Mouse (Mus musculus) sigmoid colon, adult 10 weeks (tissue): ENCODE data around the gene Ramp2. TPM values are rescaled to one million over a fixed set of nuclear protein-coding genes. Genes with fewer than 3 reads are reported as not detected.

Source experiments
- polyA plus RNA-seq: library from polyadenylated mRNA; stranded (reverse); fragments of 350-450 nt; fragmentation: Illumina TruSeq; extraction: RNeasy Lipid Tissue Mini Kit (QIAGEN cat#74804); gene quantifications from one replicate; pipeline ENCODE4 v1.2.3, GENCODE M21; 2014; ENCODE audit warnings: low read depth, low replicate concordance

The Ramp2 gene
- polyA plus RNA-seq: 4.3 TPM

DNA sequence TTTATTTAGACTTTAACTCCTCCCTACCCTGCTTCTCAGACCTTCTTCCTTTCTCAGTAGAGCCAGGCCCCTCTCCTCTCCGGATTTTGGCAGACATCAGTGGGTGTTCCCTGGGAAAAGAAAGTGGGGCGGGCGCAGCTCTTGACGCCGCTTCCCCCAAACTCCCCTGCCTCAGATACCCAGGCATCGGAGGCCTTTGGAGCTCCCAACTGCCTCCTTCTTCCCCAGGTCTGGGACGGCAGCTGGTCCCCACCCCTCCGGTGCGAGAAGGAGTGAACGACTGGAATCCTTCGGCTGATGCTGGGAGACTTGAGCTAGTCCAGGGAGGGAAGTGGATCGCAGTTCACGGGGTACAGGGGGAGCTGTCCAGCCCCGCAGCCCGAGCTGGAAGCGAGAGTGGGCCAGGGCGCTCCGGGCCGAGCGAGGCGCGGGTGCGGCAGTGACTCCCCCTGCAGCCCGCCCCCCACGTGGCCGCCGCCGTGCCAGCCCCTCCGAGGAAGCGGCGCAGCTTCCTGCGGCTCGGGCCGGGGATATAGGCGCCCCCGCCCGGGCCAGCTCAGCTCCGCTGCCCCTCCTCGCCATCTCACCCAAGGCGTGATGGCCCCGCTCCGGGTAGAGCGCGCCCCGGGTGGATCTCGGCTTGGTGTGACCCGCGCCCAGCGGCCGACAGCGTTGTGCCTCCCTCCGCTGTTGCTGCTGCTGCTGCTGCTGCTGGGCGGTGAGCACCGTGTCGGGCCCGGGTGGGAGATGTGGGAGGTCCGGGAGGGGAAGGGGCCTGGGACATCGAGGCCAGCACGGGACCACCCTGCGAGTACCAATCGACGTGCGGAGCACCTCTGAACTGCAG, at the start of gene Ramp2:
TSS of gene Ramp2 (plus strand) at position 174 of the 847 bp plus-strand sequence.

DNA sequence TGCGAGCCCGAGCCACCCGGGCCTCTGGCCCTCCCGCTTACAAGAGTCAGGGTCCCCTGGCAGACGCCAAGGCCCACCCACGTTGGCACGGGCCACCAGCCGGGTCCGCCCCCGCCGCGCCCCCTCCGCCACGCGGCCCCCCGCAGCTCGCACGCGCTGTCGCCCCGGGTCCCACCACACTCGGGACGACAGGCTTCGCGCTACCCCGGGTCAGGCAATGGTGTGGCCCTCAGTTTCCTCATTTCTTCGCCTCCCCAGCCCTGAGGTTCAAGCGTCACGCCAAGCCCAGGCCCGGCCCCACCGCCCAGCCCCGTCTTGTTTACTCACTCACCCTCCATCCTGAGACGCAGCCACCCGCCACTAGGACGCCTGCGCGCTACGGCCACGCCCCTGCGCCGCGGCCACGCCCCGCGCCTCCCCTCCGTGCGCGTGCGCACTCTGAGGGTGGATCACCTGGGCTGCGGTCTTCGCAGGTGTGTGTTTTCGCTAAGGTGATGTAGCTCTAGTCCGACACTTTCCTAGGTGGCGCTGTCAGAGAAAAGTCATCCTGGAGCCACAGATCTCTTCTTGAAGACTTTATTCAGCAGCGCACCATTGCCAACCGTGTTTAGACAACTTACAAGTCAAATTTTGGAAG, 19.6 kb upstream of the Ramp2 start, which contains the start of gene Ezh1:
TSS of gene Ezh1 (minus strand) at position 399 of the 637 bp plus-strand sequence.

DNA sequence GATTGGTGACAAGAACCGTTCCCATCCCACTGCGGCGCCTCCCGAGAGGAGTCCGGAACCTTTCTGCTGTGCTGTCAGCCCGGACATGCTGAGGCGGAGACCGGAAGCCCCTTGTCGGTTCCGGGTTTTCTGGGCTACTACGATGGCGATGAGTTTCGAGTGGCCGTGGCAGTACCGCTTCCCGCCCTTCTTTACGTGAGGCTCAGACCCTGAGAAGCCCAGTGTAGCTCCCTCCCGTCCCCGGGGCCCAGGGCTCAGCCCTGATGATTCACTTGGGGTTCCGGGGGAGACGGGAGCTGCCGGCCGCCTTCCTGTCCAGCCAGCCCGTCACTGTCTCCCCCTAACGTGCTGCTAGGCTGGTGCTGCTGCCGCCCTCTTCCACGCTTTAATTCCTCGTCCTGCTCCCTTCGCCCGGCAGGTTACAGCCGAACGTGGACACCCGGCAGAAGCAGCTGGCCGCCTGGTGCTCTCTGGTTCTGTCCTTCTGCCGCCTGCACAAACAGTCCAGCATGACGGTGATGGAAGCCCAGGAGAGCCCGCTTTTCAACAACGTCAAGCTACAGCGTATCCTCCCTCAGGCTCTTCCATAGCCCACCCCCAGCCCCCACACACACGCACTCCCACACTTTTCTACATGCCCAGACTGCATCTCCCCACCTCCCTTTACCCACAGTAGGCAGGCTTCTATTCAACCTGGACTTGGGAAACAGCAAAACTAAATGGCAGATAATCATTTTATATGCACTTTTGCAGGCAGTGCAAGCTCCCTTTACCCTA, 8.0 kb downstream of the Ramp2 start, which contains the start of gene Vps25:
TSS of gene Vps25 (plus strand) at position 95 of the 777 bp plus-strand sequence.

DNA sequence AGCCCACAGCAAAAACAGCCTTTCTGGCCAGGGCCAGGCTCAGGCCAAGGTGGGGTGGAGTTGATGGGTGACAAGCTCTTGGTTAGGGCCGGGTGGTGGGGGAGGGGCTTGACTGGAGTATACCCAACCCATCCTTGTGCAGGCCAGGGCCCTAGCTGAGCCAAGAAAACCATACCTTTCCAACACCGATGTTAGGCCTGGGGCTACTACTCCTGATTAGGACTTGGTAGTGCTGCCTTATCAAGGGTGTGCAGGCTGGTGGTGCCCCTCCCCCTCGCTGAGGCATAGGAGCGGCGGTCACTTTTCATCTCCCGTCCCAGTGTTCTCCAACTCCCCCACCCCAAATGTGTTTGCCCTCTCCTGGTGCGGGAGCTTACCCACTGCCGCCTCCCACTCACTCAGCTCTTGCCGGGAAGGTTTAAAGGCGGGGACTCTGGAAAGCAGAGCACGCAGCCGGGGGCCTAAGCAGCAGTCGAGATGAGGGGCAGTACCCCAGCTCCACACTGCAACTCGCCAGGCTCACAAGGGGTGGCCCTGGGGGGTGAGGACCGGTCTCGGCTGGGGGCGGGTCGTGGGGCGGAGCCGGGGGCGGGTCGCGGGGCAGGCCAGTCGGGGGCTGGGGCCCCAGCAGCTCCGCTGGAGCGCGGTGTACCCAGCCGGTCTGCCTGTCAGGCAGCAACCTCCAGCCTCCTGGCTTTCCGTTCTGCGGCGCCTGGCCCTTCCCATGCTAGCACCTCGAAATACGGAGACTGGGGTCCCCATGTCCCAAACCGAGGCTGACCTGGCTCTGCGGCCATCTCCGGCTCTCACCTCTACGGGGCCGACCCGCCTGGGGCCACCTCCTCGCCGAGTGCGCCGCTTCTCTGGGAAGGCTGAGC, 14.4 kb downstream of the Ramp2 start, which contains the start of gene Wnk4:
TSS of gene Wnk4 (plus strand) at position 620 of the 878 bp plus-strand sequence.

GRCm38 (mm10) chr11:101278223-101279192, 32.7 kb downstream of the Ramp2 start, which contains the start of the genes Cntd1 and Coa3:
Gene Cntd1 (plus strand): TSS chr11:101279012.
Gene Coa3 (minus strand): TSS chr11:101279114.

DNA sequence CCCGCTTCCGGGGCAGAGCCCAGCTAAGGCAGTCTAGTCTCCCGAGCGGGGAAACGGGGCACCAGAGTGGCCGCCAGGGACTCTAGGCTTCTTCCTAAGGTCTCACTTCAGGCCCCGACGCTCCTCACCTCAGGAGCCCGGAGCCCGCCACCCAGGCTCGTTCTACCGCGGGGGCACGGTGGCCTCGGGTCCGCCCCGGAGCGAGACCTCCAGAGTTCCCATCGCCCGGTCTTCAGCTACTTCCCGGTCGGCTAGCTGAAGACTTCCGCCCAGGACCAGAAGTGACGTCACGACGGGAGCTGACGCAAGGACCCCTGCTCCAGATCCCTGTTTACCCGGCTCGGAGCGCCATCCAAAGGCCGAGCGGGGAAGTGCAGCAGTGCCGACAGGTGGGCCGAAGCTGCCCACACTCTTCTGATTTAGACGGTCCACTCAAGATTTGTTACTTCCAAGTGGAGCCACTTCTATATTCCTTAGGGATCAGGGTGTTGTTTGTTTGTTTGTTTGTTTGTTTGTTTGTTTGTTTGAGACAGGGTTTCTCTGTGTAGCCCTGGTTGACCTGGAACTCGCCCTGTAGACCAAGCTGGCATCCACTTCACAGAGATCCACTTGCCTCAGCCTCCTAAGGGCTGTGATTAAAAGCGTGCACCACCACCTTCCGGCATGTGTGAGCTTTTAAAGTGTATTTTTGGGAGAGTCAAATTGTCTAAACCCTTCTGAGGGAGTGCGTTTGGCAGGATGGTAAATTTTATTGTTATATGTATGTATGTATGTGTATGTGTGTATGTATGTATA, 56.4 kb downstream of the Ramp2 start, which contains the start of gene Becn1:
TSS of gene Becn1 (minus strand) at position 283 of the 795 bp plus-strand sequence.

Other genes starting within 250 kb of the Ramp2 start
- 69.0 TPM for gene Atp6v0a1, start 236.6 kb upstream of the Ramp2 start, polyA plus RNA-seq
- gene Naglu, start 176.0 kb upstream of the Ramp2 start, polyA plus RNA-seq: 0.47 TPM
- gene Hsd17b1, start 167.6 kb upstream of the Ramp2 start, polyA plus RNA-seq: not detected
- 2.2 TPM for gene Coasy, start 163.5 kb upstream of the Ramp2 start, polyA plus RNA-seq
- 98.1 TPM for gene Mlx, start 158.8 kb upstream of the Ramp2 start, polyA plus RNA-seq
- 0.88 TPM for gene Psmc3ip, start 150.6 kb upstream of the Ramp2 start, polyA plus RNA-seq
- gene Retreg3, start 126.1 kb upstream of the Ramp2 start, polyA plus RNA-seq: 54.4 TPM
- gene Tubg1, start 126.1 kb upstream of the Ramp2 start, polyA plus RNA-seq: 0.98 TPM
- 0.25 TPM for gene Tubg2, start 90.1 kb upstream of the Ramp2 start, polyA plus RNA-seq
- gene Cntnap1, start 75.5 kb upstream of the Ramp2 start, polyA plus RNA-seq: 0.28 TPM
- gene Plekhh3, start 74.7 kb upstream of the Ramp2 start, polyA plus RNA-seq: 1.8 TPM
- not detected for gene Ccr10, start 70.6 kb upstream of the Ramp2 start, polyA plus RNA-seq
- gene Ezh1, start 19.6 kb upstream of the Ramp2 start, polyA plus RNA-seq: 48.0 TPM
- gene Vps25, start 7.7 kb downstream of the Ramp2 start, polyA plus RNA-seq: 81.9 TPM
- 1.0 TPM for gene Wnk4, start 14.5 kb downstream of the Ramp2 start, polyA plus RNA-seq
- gene Cntd1, start 33.0 kb downstream of the Ramp2 start, polyA plus RNA-seq: 8.1 TPM
- gene Coa3, start 33.1 kb downstream of the Ramp2 start, polyA plus RNA-seq: 9.6 TPM
- gene Becn1, start 56.3 kb downstream of the Ramp2 start, polyA plus RNA-seq: 138 TPM
- gene Psme3, start 70.2 kb downstream of the Ramp2 start, polyA plus RNA-seq: 161 TPM
- gene Aoc2, start 79.0 kb downstream of the Ramp2 start, polyA plus RNA-seq: 0.38 TPM
- gene Aoc3, start 84.6 kb downstream of the Ramp2 start, polyA plus RNA-seq: 15.5 TPM
- not detected for gene G6pc, start 121.5 kb downstream of the Ramp2 start, polyA plus RNA-seq
- gene Aarsd1, start 171.6 kb downstream of the Ramp2 start, polyA plus RNA-seq: 5.4 TPM
- not detected for gene Gm27029, start 178.8 kb downstream of the Ramp2 start, polyA plus RNA-seq
- 3.9 TPM for gene Rundc1, start 179.1 kb downstream of the Ramp2 start, polyA plus RNA-seq
- 4.9 TPM for gene Ptges3l, start 179.3 kb downstream of the Ramp2 start, polyA plus RNA-seq
- 57.4 TPM for gene Rpl27, start 196.3 kb downstream of the Ramp2 start, polyA plus RNA-seq
- gene Ifi35, start 202.4 kb downstream of the Ramp2 start, polyA plus RNA-seq: 2.3 TPM
- gene Rnd2, start 219.0 kb downstream of the Ramp2 start, polyA plus RNA-seq: 3.3 TPM
- gene Vat1, start 220.2 kb downstream of the Ramp2 start, polyA plus RNA-seq: 1.4 TPM